Mouse (Mus musculus) cerebellum, adult 11 months (tissue): ENCODE measurements around the gene Olfr688.

ENCODE experiments used
- DNase-seq: peaks from one replicate; pipeline ENCODE4 v3.0.0; 2022

Olfr688 gene

DNA sequence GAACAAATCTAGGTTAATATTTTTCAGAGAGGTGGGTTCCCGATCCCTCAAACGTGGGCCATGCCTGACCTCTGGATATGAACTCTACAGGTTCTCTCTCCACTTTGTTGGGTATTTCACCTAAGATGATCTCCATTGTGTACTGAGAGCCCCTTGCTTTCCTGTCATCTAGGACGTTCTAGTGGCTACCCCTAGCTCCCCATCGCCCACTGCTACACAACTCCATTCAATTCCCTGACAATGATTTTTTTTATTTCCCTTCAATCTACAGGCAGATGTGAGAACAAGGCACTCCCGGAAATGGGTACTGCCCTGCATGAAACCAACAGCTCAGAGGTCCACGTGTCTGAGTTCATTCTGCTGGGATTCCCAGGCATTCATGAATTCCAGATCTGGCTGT lies at the start of gene Olfr688:
TSS of gene Olfr688 (plus strand) at position 301 of the 400 bp plus-strand sequence.
- DNase-seq, result no peak

DNA sequence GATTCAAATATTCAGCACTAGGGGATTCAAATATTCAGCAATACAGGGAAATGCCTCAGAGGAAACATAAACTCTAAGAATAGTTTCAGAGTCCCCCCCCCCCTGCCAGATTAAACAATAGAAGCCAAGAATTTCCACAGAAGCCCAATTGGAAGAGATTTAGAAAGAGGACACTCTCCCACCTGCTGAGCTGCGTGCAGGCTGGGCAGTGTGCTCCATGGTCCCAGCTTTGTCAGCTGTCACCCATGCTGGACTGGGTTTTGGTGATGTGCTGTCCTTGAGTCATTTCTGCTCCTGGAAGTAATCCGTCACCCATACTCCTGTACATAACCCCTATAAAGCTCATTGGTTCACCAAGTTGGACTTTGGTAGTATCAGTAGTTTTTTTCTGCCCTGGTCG lies 40.2 kb upstream of the Olfr688 start:
- DNase-seq, result no peak

DNA sequence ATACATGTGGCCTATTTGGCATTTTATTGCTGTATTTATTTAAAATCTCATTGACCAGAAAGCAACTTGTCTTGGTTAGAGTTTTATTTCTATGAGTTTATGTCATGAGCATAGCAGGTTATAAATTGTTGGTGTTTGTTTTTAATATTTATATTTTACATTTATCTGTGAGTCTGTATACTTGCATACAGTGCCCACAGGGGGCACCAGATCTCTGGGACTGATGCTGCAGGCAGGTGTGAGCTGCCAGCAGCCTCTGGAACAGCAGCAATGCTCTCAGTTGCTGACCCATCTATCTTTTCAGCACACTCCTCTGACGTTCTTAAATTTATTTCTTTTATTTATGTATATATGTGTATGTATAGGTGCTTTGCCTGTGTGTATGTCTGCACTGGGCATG lies 39.7 kb upstream of the Olfr688 start:
- DNase-seq, result no peak

DNA sequence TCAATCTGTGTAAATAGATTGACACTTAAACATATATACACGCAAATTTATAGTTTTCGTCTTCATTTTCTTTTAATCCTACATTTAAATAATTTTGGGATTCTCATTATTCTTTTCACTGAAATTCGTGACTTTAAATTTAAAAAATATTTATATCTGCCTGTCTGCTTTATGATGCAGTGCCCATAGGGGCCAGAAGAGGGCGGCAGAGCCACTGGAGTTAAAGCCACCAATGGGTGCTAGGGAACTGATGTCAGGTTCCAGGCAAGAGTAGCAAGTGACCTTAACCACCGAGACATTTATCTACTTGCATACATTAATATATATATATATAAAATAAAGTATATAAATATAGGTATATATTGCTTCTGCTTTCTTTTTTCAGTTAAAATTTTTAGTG lies 31.2 kb upstream of the Olfr688 start:
- no peak for DNase-seq

DNA sequence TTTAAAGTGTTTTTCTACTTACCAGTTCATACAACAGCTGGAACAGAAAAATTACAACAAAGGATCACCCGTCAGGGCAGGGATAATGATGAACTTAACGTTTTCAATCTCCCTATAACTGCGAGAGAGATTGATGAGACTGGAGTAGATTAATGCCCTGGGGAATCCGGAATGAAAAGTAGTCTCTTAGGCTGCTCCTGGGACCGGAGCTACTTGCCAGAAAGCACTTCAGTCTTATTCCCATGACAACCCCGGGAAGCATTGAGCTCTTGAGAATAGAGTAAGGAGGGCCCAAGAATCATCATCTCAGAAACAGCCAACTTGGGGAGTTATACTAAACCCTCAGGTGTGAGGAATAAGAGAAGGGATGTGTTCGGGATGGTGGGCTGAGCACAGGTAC lies 15.5 kb upstream of the Olfr688 start:
- DNase-seq, result no peak

DNA sequence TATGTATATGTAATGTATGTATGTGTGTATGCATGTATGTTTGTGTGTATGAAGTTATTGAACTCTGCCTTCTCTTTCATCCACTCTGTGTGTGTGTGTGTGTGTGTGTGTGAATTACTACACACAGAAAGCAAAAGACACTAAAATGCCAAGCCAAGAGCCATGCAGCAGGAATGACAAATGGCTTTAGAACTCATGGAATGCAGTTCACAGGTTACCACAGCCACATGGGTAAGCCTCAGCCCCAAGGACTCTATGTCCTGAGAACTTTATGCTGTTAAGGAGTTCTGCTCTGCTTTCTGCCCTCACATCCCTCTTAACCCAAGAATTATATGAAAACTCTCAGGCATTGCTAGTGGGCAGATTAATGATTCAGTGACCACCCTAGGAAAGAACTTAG lies 2.2 kb downstream of the Olfr688 start:
- DNase-seq, result no peak

DNA sequence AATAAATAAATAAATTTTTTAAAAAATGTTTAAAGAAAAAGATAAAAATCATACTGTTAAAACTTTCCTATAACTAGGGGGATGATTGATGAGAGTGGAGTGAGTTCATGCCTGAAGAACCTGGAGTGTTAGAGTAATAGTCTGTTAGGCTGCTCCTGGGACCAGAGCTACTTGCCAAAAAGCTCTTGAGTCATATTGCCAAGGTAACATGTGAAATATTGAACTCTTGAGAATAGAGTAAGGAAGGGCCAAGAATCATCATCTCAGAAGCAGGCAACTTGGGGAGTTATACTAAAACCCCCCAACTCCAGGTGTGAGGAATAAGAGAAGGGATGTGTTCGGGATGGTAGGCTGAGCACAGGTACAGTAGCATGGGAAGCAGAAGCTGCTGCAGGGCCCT lies 23.0 kb downstream of the Olfr688 start, which contains the start of gene Olfr689:
TSS of gene Olfr689 (plus strand) at position 301 of the 400 bp plus-strand sequence.
- DNase-seq, result no peak

DNA sequence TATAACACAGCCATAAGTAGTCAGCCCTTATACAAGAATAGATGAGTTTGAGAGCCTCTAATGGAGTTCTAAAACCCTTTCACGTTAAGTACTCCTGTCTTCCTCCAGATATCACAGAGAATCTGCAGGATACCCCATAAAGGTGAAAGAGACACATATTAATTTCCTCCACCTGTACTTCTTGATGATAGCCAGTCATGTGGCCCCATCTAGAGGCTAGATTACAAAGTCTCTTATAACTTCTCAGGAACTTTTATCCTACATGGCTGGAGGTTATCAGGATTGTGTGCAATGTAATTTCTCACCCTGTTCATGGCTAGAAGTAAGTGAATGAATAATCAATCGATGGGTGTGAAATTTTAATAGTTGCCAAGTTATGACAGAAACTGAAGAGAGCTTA lies 37.4 kb downstream of the Olfr688 start:
- DNase-seq, result no peak

DNA sequence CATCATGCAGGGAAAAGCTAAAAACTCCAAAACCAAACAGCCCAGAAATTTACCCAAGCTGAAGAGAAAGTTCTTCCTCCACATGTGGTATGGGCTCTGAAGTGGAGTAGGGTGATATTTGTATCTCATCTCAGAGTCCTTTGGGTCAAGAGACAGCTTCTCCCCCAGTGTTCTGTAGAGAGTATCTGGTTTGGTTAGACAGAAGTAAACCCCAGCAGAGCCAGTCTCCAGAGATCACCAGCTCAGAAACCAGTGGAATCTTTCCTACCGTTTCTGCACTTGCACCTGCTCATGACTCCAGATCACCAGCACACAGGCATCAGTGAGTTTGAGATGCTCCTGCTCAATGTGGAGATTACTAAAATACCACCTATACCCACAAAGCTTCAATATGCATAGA lies 46.1 kb downstream of the Olfr688 start, which contains the start of gene Olfr690:
TSS of gene Olfr690 (minus strand) at position 101 of the 400 bp plus-strand sequence.
- DNase-seq, result no peak
